Mouse (Mus musculus): ENCODE data around the gene Rcl1.

GRCm38 (mm10) chr19:29149583-29149982 lies 48.4 kb downstream of the Rcl1 start:
- TF ChIP-seq CTCF (IDR thresholded peaks at IDR 0.05; ENCODE audit: low read depth) (no peak), EP300 (IDR thresholded peaks at IDR 0.05; ENCODE audit: low read depth) (no peak)
